Mouse (Mus musculus) kidney, embryonic 14.5 days (tissue): ENCODE results near the gene Eif3b. TPM values are rescaled to one million over a fixed set of nuclear protein-coding genes. Genes with fewer than 3 reads are reported as not detected.
"Not testable (repeated sequence)": the region's sequence is repeated elsewhere in the genome, so short reads cannot be mapped to it uniquely, and the experiment has no call there.

Experiments used
- ATAC-seq: fragments of 200-750 bp; cut with Nextera tagmentation; 2 replicates; pipeline ENCODE4 v1.8.0; 2017; ENCODE audit warnings: moderate number of reproducible peaks, mild to moderate bottlenecking, moderate TSS enrichment, moderate library complexity; ENCODE audit not compliant: low FRiP score, low TSS enrichment
- H3K27ac ChIP-seq: fragments of 300-500 bp; sonication (generic); 2 replicates; pipeline ENCODE4 v1.5.1; 2014; ENCODE audit warnings: low read depth, mild to moderate bottlenecking, low read length, moderate library complexity, mixed read lengths
- H3K27me3 ChIP-seq: fragments of 300-500 bp; sonication (generic); 2 replicates; pipeline ENCODE4 v1.6.1; 2014; ENCODE audit warnings: mild to moderate bottlenecking, low read length; ENCODE audit not compliant: control insufficient read depth, insufficient read depth
- H3K36me3 ChIP-seq: fragments of 300-500 bp; sonication (generic); 2 replicates; pipeline ENCODE4 v1.6.1; 2014; ENCODE audit warnings: low read length, mixed read lengths; ENCODE audit not compliant: control insufficient read depth, insufficient read depth
- H3K4me1 ChIP-seq: fragments of 300-500 bp; sonication (generic); 2 replicates; pipeline ENCODE4 v1.6.1; 2014; ENCODE audit warnings: low read length, mixed read lengths; ENCODE audit not compliant: control insufficient read depth, insufficient read depth
- H3K4me2 ChIP-seq: fragments of 300-500 bp; sonication (generic); replicated peaks from 2 replicates; pipeline ENCODE4 v1.6.1; 2014; ENCODE audit warnings: low read depth, mild to moderate bottlenecking, low read length
- H3K4me3 ChIP-seq: fragments of 300-500 bp; sonication (generic); 2 replicates; pipeline ENCODE4 v1.5.1; 2014; ENCODE audit warnings: mild to moderate bottlenecking, low read length
- H3K9ac ChIP-seq: fragments of 300-500 bp; sonication (generic); 2 replicates; pipeline ENCODE4 v1.6.1; 2014; ENCODE audit warnings: low read depth, mild to moderate bottlenecking, low read length, moderate library complexity
- H3K9me3 ChIP-seq: fragments of 300-500 bp; sonication (generic); 2 replicates; pipeline ENCODE4 v1.6.1; 2016; ENCODE audit warnings: low read length; ENCODE audit not compliant: control insufficient read depth
- WGBS: fragments of 180-500 bp; shearing (Covaris S2); extraction: QIAGEN DNeasy Blood & Tissue Kit; methylation state at CpG from one replicate; pipeline ENCODE4 v1.1.7; 2014; 5-methylcytosine and 5-hydroxymethylcytosine counted together
- polyA plus RNA-seq: library from polyadenylated mRNA; unstranded; fragments of >200 nt; fragmentation: Nextera tagmentation; extraction: Ambion mirVana; gene quantifications from 2 replicates; pipeline ENCODE4 v1.2.1, GENCODE M21; 2014

Gene Eif3b
- polyA plus RNA-seq, 1 experiment from 2014 or later = 188 TPM

DNA sequence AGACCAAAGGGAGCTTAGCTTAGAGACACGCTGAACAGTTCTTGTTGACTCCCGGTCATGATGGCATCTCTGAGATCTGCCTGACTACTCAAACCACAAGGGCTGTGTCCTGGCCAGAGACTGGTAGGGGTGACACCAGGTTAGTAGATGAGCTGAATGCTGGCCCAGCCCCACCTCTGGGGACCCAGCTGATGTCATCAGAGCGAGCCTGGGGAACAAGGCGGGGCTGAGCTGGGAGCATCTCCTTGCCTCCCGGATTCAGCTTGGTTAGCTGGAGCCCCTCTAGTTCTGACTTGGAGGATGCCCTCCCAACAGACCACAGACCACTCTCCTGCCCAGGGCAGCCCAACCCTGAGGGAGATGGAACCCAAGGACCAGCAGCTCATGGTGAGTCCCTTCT, 26.2 kb downstream of the Eif3b start, which contains the start of gene Gm4869:
Gene Gm4869, plus strand, starts transcription at position 301 of the 400 bp plus-strand sequence.
- H3K9ac ChIP-seq = no peak within 1 kb of the TSS
- 88% methylated on average over 5 of the region's 5 CpGs for WGBS
- no peak for ATAC-seq
- H3K4me3 ChIP-seq = no peak within 1 kb of the TSS
- H3K27ac ChIP-seq = no peak within 1 kb of the TSS
- H3K4me1 ChIP-seq = no peaks in the 10 kb centered on the region
- H3K27me3 ChIP-seq = no peaks in the 10 kb centered on the region
- no peak within 1 kb of the TSS for H3K4me2 ChIP-seq
- peaks cover 52% of the 10 kb centered on the region for H3K36me3 ChIP-seq
- H3K9me3 ChIP-seq = no peaks in the 10 kb centered on the region

DNA sequence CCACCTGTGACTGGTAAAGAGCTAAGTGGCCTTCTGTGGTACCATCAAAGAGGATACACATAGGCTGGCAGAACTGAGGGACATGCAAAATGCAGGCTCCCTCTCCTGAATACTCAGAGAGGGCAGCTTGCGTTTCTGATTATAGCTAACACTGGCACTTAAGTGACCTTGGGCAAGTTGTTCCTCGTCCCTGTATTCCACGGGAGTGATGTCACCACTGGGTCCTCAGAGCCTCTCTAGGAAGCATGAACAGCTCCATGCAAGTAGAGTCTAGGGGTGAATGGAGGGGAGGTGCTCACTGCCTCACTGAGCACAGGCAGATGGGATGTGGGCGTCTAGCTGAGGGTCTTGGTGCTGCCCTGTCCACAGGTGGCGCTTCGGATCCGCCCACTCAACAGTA, 26.9 kb downstream of the Eif3b start:
- peaks cover 45% of the 10 kb centered on the region for H3K36me3 ChIP-seq
- no peak for ATAC-seq
- H3K27me3 ChIP-seq = no peaks in the 10 kb centered on the region
- no peak overlapping the region for H3K9ac ChIP-seq
- H3K27ac ChIP-seq = no peak overlapping the region
- H3K9me3 ChIP-seq = no peaks in the 10 kb centered on the region
- no peaks in the 10 kb centered on the region for H3K4me1 ChIP-seq
- 81% methylated on average over 7 of the region's 7 CpGs for WGBS
- H3K4me3 ChIP-seq = no peak overlapping the region
- no peak overlapping the region for H3K4me2 ChIP-seq

DNA sequence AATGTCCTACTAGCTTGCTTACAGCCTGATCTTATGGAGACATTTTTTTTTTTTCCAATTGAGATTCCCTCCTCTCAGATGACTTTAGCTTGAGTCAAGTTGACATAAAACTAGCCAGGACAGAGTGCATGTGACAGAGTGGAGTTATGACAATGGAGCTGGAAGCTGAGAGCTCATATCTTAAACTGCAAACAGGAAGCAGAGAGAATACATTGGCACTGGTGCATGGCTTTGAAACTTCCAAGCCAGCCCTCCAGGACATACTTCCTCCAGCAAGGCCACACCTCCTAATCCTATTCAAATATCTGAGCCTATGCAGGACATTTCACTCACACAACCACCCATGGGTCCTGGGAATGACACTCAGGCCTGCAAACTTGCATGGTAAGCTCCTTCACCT, 35.4 kb downstream of the Eif3b start:
- Histone ChIP-seq H3K27me3 (no peaks in the 10 kb centered on the region), H3K4me3 (no peak overlapping the region), H3K4me1 (no peaks in the 10 kb centered on the region), H3K36me3 (no peaks in the 10 kb centered on the region), H3K9ac (no peak overlapping the region), H3K4me2 (no peak overlapping the region), H3K27ac (no peak overlapping the region), H3K9me3 (no peaks in the 10 kb centered on the region)
- ATAC-seq = no peak

DNA sequence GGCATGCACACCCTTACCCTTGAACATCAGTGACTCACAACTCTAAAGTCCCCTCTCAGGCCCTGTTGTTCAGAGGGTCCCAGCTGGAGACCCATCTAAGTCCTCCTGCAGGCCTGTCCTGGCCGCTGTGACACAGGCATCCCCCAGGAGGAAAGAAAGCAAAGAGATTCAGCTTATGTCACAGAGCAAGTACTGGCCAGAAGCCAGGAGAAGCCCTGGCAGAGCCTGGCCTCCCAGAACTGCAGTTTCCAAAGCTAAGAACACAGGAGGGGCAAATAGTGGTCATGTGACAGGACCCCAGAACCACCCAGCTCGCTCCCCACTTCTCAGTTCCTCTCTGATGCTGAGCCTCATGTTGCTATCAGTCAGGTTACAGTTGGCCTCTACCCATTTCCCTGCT, 36.3 kb downstream of the Eif3b start:
- no peak for ATAC-seq
- 81% methylated on average over 2 of the region's 2 CpGs for WGBS

DNA sequence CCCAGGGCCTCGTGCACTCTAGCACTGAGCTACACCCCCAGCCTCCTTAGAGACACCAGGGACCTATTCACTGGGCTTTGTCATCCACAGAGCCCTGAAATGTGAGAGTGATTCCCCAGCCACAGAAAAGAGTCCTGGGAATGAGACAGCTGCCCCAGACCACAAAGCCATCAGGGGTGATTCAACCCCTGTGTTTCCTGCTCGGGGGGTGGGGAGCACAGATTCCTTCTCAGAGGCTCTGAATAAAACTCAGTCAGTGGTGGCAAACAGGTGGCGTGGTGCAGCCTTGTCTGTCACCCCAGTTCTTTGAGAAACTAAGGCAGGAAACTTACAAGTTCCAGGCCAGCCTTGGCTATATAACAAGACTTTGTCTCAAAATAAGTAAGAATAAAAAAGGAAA, 42.3 kb downstream of the Eif3b start:
- 72% methylated on average over 3 of the region's 3 CpGs for WGBS
- Histone ChIP-seq H3K9me3 (peaks cover 10% of the 10 kb centered on the region; the same call in 1 of the 2 replicates), H3K4me2 (no peak overlapping the region), H3K4me1 (no peaks in the 10 kb centered on the region), H3K36me3 (no peaks in the 10 kb centered on the region), H3K4me3 (no peak overlapping the region), H3K27me3 (no peaks in the 10 kb centered on the region), H3K27ac (no peak overlapping the region), H3K9ac (no peak overlapping the region)
- no peak for ATAC-seq

More for the DNA sequence above, 36.3 kb downstream of the Eif3b start:
- Histone ChIP-seq H3K36me3 (no peaks in the 10 kb centered on the region), H3K27ac (no peak overlapping the region), H3K9me3 (no peaks in the 10 kb centered on the region), H3K9ac (no peak overlapping the region), H3K27me3 (no peaks in the 10 kb centered on the region), H3K4me3 (no peak overlapping the region), H3K4me2 (no peak overlapping the region), H3K4me1 (no peaks in the 10 kb centered on the region)

DNA sequence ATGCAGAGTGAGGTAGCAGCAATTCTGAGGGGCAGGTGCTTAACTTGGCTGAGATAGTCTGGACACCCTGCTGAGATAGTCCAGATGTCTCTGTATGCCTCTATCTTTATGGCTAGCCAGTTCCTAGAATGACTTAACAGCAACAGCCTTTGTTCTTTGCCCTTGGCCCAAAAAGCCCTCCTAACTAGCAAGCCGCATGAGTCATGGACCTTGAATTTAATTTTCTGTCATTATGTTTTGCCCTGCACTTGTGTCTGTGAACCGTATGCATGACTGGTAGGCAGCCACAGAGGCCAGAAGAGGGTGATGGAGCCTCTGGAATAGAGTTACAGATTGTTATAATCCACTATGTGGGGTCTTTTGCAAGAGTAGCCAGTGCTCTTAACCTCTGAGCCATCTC, 44.0 kb downstream of the Eif3b start:
- not testable (repeated sequence) for H3K4me3 ChIP-seq, H3K4me2 ChIP-seq, H3K36me3 ChIP-seq, H3K9me3 ChIP-seq, H3K4me1 ChIP-seq, H3K9ac ChIP-seq, ATAC-seq, H3K27ac ChIP-seq, H3K27me3 ChIP-seq
- WGBS = 86% methylated on average over 2 of the region's 2 CpGs

DNA sequence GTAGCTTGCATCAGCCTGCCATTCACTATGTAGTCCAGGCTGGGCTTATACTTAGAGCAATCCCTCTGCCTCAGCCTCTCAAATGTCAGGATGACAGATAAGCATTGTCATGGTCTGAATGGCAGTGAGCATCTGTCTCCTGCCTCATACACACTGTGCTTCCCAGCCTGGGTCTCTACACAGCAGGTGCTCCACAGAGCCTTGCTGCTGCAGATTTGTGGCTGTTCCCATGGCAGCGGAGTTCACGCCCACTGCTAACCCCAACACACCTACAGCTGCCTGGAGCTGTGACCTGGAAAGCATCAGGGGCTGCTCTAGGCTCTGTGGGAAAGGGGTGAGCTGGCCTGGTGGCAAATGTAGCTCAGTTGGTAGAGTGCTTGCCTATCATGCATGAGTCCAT, 45.8 kb downstream of the Eif3b start:
- no peak overlapping the region for H3K9ac ChIP-seq
- ATAC-seq = no peak
- no peak overlapping the region for H3K27ac ChIP-seq
- no peaks in the 10 kb centered on the region for H3K36me3 ChIP-seq
- H3K4me3 ChIP-seq = no peak overlapping the region
- no peaks in the 10 kb centered on the region for H3K4me1 ChIP-seq
- peaks cover 10% of the 10 kb centered on the region; the same call in 1 of the 2 replicates for H3K9me3 ChIP-seq
- WGBS = 83% methylated on average over 2 of the region's 2 CpGs
- no peak overlapping the region for H3K4me2 ChIP-seq
- H3K27me3 ChIP-seq = no peaks in the 10 kb centered on the region

DNA sequence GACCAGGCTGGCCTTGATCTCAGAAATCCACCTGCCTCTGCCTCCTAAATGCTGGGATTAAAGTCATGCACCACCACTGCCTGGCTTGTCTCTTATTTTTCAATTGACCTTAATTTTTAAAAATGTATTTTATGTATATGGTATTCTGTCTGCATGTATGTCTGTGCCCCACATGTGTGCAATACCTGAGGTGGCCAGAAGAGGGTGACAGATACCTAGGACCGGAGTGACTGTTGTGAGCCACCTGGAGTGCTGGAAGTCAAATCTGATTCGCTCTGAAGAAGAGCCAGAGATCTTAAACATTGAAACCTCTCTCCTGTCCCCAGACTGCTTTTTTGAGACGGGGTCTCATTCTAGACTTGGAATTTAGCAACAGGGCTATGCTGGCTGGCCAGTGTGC, 53.2 kb downstream of the Eif3b start:
- 76% methylated on average over 3 of the region's 3 CpGs for WGBS
- ATAC-seq = no peak
- Histone ChIP-seq H3K4me3 (no peak overlapping the region), H3K4me2 (no peak overlapping the region), H3K36me3 (no peaks in the 10 kb centered on the region), H3K27me3 (no peaks in the 10 kb centered on the region), H3K27ac (no peak overlapping the region), H3K4me1 (no peaks in the 10 kb centered on the region), H3K9me3 (no peaks in the 10 kb centered on the region), H3K9ac (no peak overlapping the region)

DNA sequence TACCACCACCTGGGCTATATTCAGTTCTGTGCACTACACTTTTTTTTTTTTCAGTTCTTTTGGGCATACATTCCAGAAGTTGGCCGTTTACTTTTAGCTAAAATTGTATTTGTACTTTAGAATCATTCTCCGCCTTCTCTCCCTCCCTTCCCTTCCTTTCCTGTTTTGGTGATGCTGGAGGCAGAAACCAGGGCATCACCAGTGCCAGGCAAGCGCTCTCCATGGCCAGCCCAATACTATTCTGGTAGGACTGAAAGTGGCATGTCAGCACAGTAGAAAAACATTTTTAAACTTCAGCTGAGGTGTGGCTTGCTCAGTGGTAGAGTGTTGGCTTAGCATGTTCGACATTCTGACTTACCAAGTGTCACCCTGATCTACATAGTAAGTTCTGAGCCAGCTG, 62.3 kb downstream of the Eif3b start:
- ATAC-seq = no peak
- no peaks in the 10 kb centered on the region for H3K36me3 ChIP-seq
- H3K9ac ChIP-seq = no peak overlapping the region
- no peaks in the 10 kb centered on the region for H3K4me1 ChIP-seq
- no peak overlapping the region for H3K4me2 ChIP-seq
- H3K4me3 ChIP-seq = no peak overlapping the region
- H3K27me3 ChIP-seq = no peaks in the 10 kb centered on the region
- H3K27ac ChIP-seq = no peak overlapping the region
- no peaks in the 10 kb centered on the region for H3K9me3 ChIP-seq
- WGBS = 84% methylated on average over 4 of the region's 4 CpGs

DNA sequence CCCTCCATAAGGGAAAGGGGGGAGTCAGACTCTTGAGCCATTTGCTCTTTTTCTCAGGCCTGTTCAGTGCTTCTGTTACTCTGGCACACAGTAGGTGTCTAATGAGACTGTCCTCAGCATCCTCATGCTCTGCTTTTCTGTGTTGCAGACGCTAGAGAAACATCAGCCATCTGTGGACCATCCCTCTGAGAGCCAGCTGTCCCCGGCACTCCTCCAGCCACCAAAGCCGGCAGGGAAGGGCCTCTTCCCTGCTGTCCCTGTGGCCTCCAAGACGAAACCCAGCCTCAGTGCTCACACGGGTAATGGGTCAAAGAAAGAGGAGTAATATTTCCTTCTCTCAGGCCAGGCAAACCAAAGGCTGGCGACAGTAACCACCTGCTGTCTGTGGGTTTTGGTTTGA, 72.0 kb downstream of the Eif3b start:
- H3K4me3 ChIP-seq = no peak overlapping the region
- WGBS = 50% methylated on average over 6 of the region's 6 CpGs
- no peaks in the 10 kb centered on the region for H3K9me3 ChIP-seq
- H3K9ac ChIP-seq = no peak overlapping the region
- no peak overlapping the region for H3K4me2 ChIP-seq
- H3K27me3 ChIP-seq = no peaks in the 10 kb centered on the region
- H3K4me1 ChIP-seq = no peaks in the 10 kb centered on the region
- no peaks in the 10 kb centered on the region for H3K36me3 ChIP-seq
- no peak for ATAC-seq
- no peak overlapping the region for H3K27ac ChIP-seq
